Mouse (Mus musculus): ENCODE results near the gene Mlycd. TPM values are rescaled to one million over a fixed set of nuclear protein-coding genes. Genes with fewer than 3 reads are reported as not detected.
A peak's percentile ranks its signal among the peaks of the same experiment; 100 is the strongest.
"Not testable (repeated sequence)": the region's sequence is repeated elsewhere in the genome, so short reads cannot be mapped to it uniquely, and the experiment has no call there.

The Mlycd gene
- 100 to 1,000 TPM in 1 of 2 experiments, 10 to 100 TPM in 1; 78.9 to 103 TPM for total RNA-seq (2021)
- long read RNA-seq, experiment 1, transcript Mlycd-201 (5 exons, 2,128 nt), result major isoform, 297 of 316 reads
- long read RNA-seq, experiment 1, partial matches to known transcripts, result 3 of 316 reads
- long read RNA-seq, experiment 1, other reads (novel, unspliced or antisense), result 16 of 316 reads
- long read RNA-seq, experiment 2, transcript Mlycd-201 (5 exons, 2,128 nt), result major isoform, 375 of 420 reads
- long read RNA-seq, experiment 2, partial matches to known transcripts, result 15 of 420 reads
- long read RNA-seq, experiment 2, other reads (novel, unspliced or antisense), result 30 of 420 reads

GRCm38 (mm10) chr8:119394524-119395026 lies at the start of gene Mlycd:
Gene Mlycd, plus strand, starts transcription at chr8:119394878.
- TF ChIP-seq CTCF (IDR thresholded peaks at IDR 0.05), result no peak
- Histone ChIP-seq H3K27ac (peak within 1 kb of the TSS; percentile 98), H3K4me3 (peak within 1 kb of the TSS; percentile 89)
- DNase-seq, result peak; percentile 98
- intact Hi-C loops (cut with DNase I), result loop anchor here (5.0 kb wide), 2 partner anchors 43 to 1107 kb away; no protein-coding TSS in a partner anchor

GRCm38 (mm10) chr8:119345029-119345682 lies 49.5 kb upstream of the Mlycd start:
- no peak for DNase-seq
- intact Hi-C loops (cut with DNase I), result no loop called here
- no peak for TF ChIP-seq CTCF (IDR thresholded peaks at IDR 0.05)
- peak overlapping the region; percentile 96 for H3K4me3 ChIP-seq
- peak overlapping the region; percentile 91 for H3K27ac ChIP-seq

- intact Hi-C loops (cut with DNase I), result no loop called here
- no peak for DNase-seq
- no peak overlapping the region; the same call in 1 of the 2 replicates for H3K4me3 ChIP-seq
- peak; percentile 28 for TF ChIP-seq CTCF (IDR thresholded peaks at IDR 0.05)
- no peak overlapping the region for H3K27ac ChIP-seq
Measured at GRCm38 (mm10) chr8:119345683-119346075, 49.0 kb upstream of the Mlycd start.

DNA sequence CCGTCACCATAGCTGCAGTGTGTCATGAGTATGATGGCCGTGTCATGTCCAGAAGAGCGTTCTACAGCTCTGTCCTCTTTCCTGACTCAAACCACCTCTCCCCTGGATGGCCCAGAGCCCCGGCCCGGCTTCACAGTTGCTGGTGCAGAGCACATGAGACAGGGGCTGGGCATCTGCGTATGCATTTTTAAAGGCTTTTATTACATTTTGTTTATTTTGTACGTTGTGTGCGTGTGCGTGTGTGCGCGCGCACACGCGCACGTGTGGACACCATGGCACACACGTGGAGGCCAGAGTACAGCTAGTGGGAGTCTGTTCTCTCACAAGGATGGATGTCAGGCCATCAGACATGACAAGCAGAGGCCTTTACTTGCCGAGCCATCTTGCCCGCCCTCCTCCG lies 43.0 kb upstream of the Mlycd start:
- no peak overlapping the region for H3K27ac ChIP-seq
- H3K4me3 ChIP-seq, result no peak overlapping the region
- no peak for TF ChIP-seq CTCF (IDR thresholded peaks at IDR 0.05)
- no peak for DNase-seq
- intact Hi-C loops (cut with DNase I), result no loop called here

DNA sequence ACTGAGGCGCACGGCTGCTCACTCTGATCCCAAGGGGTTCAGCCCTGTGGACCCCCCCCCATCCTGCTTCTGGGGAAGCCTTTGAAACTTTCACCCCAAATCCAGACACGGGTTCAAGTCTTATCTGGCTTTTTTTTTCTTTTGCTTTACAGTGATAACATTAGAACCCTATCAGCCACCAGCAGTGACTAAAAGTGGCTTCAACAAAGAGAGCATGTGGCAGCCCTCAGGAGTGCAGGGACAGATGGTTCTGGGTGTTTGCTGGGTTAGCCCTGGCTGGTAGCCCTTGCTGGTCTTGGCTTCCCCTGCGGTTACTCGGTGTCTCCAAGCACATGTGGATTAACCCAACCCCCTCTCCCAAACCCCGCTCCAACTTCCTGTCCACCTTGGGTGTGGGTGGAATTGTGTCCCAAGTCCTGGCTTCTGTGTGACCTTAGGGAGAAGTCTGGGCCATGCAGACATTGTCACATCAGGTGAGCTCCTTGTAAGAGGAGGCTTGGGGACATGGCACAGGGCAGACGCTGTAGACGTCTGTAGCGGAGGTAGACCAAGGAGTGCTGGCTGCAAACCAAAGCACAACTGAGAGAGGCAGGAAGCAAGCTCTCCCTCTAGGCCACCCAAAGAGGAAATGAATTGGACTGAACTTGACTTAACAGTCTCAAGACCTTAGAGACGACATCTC lies 41.6 kb upstream of the Mlycd start:
- no peak overlapping the region for H3K4me3 ChIP-seq
- no peak for TF ChIP-seq CTCF (IDR thresholded peaks at IDR 0.05)
- intact Hi-C loops (cut with DNase I), result no loop called here
- no peak for DNase-seq
- no peak overlapping the region for H3K27ac ChIP-seq

GRCm38 (mm10) chr8:119353659-119354023 lies 41.0 kb upstream of the Mlycd start:
- no peak overlapping the region for H3K27ac ChIP-seq
- intact Hi-C loops (cut with DNase I), result no loop called here
- TF ChIP-seq CTCF (IDR thresholded peaks at IDR 0.05), result no peak
- no peak for DNase-seq
- H3K4me3 ChIP-seq, result no peak overlapping the region

DNA sequence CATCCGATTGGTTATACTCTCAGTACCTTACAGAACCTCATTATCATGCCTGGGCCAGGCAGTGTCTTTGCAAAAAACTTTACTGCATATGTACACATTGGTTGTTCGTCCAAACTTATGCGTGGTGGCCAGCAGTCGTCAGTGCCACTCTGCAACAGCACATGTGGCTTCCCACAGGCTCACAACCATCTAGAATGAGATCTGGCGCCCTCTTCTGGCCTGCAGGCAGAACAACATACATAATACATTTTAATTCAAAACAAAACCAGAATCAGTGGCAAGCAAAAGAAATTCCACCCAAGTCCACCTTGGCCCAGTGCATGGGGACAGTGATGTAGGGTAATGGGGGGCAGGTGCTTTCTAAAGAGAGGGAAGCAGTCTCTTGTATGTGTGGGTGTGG lies 38.0 kb upstream of the Mlycd start:
- H3K27ac ChIP-seq; intact Hi-C loops (cut with DNase I); H3K4me3 ChIP-seq; DNase-seq: not testable (repeated sequence)
- TF ChIP-seq CTCF (IDR thresholded peaks at IDR 0.05), result peak; percentile 37; the same call in 1 of the 2 replicates

DNA sequence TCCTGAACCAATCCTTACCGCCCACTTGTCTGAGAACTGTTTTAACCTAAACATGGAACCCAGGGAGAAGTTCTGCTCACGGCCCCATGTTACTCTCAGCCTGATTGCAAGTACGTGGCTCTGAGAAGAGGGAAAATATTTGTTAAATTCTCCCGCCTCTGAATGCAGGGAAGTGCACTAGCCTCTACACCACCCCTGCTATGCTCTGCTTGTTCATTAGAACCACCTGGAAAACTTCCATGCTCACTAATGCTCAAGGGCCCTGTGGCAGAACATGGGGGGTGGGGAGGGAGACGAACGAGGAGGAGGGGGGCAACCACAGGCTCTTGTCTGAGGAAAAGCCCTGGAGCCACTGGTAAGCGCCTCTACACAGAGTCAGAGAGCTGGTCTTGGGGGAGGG lies 36.5 kb upstream of the Mlycd start:
- no peak for TF ChIP-seq CTCF (IDR thresholded peaks at IDR 0.05)
- Histone ChIP-seq H3K27ac (no peak overlapping the region), H3K4me3 (no peak overlapping the region)
- intact Hi-C loops (cut with DNase I), result no loop called here
- DNase-seq, result no peak

DNA sequence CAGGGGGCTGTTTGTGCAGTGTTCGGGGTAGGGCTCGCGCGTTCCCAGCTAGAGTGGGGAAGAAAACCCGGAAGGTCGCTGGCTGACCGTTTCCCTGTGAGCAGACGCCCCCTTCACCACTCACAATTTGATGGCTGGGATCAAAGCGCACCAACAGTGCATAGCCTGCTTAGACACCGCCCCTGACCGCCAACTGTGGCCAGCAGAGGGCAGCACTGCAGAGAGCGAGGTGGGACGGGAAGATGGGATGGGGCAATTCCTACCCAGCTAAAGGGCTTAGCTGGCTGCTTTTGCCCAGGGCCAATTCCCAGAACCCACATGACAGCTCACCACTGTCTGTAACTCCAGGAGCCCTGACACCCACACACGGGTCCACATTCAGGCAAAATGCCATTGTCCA lies 35.8 kb upstream of the Mlycd start:
- Histone ChIP-seq H3K27ac (no peak overlapping the region), H3K4me3 (no peak overlapping the region)
- intact Hi-C loops (cut with DNase I), result loop anchor here (1.0 kb wide), 1 partner anchor 25 kb away; no protein-coding TSS in a partner anchor
- DNase-seq, result peak; percentile 76
- peak; percentile 80 for TF ChIP-seq CTCF (IDR thresholded peaks at IDR 0.05)

- Histone ChIP-seq H3K4me3 (no peak overlapping the region), H3K27ac (no peak overlapping the region)
- intact Hi-C loops (cut with DNase I), result no loop called here
- no peak for DNase-seq
- no peak for TF ChIP-seq CTCF (IDR thresholded peaks at IDR 0.05)
Measured at GRCm38 (mm10) chr8:119360686-119361295, 33.9 kb upstream of the Mlycd start.

GRCm38 (mm10) chr8:119374716-119375115 lies 20.0 kb upstream of the Mlycd start:
- intact Hi-C loops (cut with DNase I); H3K4me3 ChIP-seq; H3K27ac ChIP-seq; DNase-seq: not testable (repeated sequence)

DNA sequence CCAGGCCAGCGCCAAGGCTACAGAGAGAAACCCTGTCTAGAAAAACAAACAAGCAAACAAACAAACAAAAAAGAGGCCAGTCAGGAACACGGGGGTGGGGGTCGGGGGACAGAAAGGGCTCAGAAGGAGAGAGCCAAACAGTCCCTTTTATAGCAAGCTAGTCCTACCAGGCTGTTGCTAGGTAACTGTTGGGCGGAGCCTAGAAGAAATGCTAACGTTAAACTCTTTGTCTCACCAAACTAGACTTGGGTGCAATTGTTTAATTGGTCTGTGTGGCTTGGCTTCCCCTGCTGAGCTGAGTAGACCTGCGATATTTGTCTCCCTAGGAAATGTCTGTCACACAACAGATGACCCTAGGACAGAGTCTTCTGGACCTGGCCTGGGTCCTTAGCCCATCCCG lies 16.2 kb upstream of the Mlycd start:
- intact Hi-C loops (cut with DNase I), result no loop called here
- no peak for TF ChIP-seq CTCF (IDR thresholded peaks at IDR 0.05)
- DNase-seq, result no peak

More for the DNA sequence above, 16.2 kb upstream of the Mlycd start:
- no peak overlapping the region for H3K4me3 ChIP-seq
- no peak overlapping the region for H3K27ac ChIP-seq

Data from gastrocnemius, adult 2 months (tissue).